Mouse (Mus musculus) cortical plate, adult 2 months (tissue): ENCODE data around the gene Ninj2.

Source experiments
- CTCF ChIP-seq: fragments of 200-500 bp; IDR thresholded peaks from 2 replicates; pipeline ENCODE4 v1.5.1; 2011; ENCODE audit warnings: mild to moderate bottlenecking, control low read depth, low read length; ENCODE audit not compliant: insufficient read depth; ENCODE audit errors: extremely low read depth
- POLR2A ChIP-seq: fragments of 200-500 bp; IDR thresholded peaks from 2 replicates; pipeline ENCODE4 v1.6.1; 2011; ENCODE audit warnings: mild to moderate bottlenecking, low read length, control low read depth; ENCODE audit not compliant: insufficient read depth; ENCODE audit errors: extremely low read depth

GRCm38 (mm10) chr6:120190365-120190764, 97.2 kb downstream of the Ninj2 start:
- no peak for TF ChIP-seq CTCF
- TF ChIP-seq POLR2A: no peak
